Mouse (Mus musculus): ENCODE measurements around the gene Zfp780b.
"Not testable (repeated sequence)": the region's sequence is repeated elsewhere in the genome, so short reads cannot be mapped to it uniquely, and the experiment has no call there.

- TF ChIP-seq CTCF (IDR thresholded peaks at IDR 0.05; ENCODE audit: control insufficient read depth, insufficient read depth, low read length); POLR2A (IDR thresholded peaks at IDR 0.05; ENCODE audit: borderline replicate concordance, control insufficient read depth, low read depth, low read length): not testable (repeated sequence)
Measured at GRCm38 (mm10) chr7:27933800-27934158, 45.2 kb downstream of the Zfp780b start.

All from bone marrow, adult 2 months (tissue).